Mouse (Mus musculus) gastrocnemius, postnatal 4 days (tissue): ENCODE measurements around the gene Vps26a. TPM values are rescaled to one million over a fixed set of nuclear protein-coding genes. Genes with fewer than 3 reads are reported as not detected.
"Not testable (repeated sequence)": the region's sequence is repeated elsewhere in the genome, so short reads cannot be mapped to it uniquely, and the experiment has no call there.

Experiments
- DNase-seq, 2 experiments: peaks; one replicate each; pipeline ENCODE4 v3.0.0; 2021 to 2022; ENCODE audit warnings: low spot score in 2 of 2, mixed read lengths in 2 of 2
- total RNA-seq, 2 experiments: library from RNA; stranded (reverse); gene quantifications; 2 replicates each; pipeline ENCODE4 v1.2.3; 2021

The Vps26a gene
- total RNA-seq, 2 experiments from 2014 or later: 30.4 to 32.8 TPM

- DNase-seq: no peak
Measured at GRCm38 (mm10) chr10:62501951-62502350, 15.3 kb upstream of the Vps26a start.

GRCm38 (mm10) chr10:62500916-62501615, 14.5 kb upstream of the Vps26a start:
- DNase-seq: no peak

DNA sequence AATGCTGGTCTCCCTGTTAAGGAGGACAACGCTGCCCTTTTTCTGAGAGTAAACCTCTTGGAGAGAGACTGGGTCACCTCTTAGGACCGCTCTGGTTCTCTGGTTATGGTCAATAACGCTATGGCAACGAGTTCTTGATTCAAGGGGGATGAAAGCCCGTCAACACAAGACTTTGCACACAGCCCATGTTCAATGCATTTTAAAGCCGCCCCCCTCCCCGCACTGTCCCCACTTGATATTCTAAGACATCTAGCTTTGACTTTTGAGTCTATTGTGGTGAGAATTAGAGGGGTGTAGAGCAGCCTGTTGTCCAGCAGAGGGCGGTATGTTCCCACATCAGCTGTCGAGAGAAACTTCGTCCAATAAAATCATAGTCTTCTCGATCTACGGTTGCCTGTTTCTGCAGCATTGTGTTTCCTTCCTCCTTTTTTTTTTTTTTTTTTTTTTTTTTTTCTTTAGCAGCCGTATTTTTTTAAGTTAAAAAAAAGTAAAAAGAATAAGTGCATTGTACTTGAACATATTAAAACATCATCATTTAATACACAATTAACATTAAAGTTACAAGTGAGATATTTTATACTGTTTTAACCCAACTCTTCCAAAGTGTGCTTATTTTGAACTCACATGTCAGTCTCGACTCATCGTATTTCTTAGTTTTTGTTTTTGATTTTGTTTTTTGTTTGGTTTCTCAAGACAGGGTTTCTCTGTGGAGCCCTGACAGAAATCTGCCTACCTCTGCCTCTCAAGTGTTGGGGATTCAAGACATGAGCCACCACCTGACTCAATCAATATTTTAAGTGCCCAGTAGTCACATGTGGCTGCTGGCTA, 13.7 kb upstream of the Vps26a start:
- DNase-seq: peak; percentile 23 to 28

- not testable (repeated sequence) for DNase-seq
Measured at GRCm38 (mm10) chr10:62491681-62492080, 5.1 kb upstream of the Vps26a start.

- peak in 1 of 2 experiments; percentile 26 for DNase-seq
Measured at GRCm38 (mm10) chr10:62488266-62488665, 1.7 kb upstream of the Vps26a start.

- DNase-seq: no peak
Measured at GRCm38 (mm10) chr10:62485878-62486582, 575 bp downstream of the Vps26a start.

- DNase-seq: no peak
Measured at GRCm38 (mm10) chr10:62481108-62481852, 5.3 kb downstream of the Vps26a start.

- DNase-seq: no peak
Measured at GRCm38 (mm10) chr10:62476980-62477379, 9.6 kb downstream of the Vps26a start.

GRCm38 (mm10) chr10:62474944-62475343, 11.7 kb downstream of the Vps26a start:
- no peak for DNase-seq

- DNase-seq: no peak
Measured at GRCm38 (mm10) chr10:62471105-62471504, 15.5 kb downstream of the Vps26a start.

GRCm38 (mm10) chr10:62469736-62470135, 16.9 kb downstream of the Vps26a start:
- no peak for DNase-seq

- DNase-seq: no peak
Measured at GRCm38 (mm10) chr10:62461321-62461720, 25.3 kb downstream of the Vps26a start.

DNA sequence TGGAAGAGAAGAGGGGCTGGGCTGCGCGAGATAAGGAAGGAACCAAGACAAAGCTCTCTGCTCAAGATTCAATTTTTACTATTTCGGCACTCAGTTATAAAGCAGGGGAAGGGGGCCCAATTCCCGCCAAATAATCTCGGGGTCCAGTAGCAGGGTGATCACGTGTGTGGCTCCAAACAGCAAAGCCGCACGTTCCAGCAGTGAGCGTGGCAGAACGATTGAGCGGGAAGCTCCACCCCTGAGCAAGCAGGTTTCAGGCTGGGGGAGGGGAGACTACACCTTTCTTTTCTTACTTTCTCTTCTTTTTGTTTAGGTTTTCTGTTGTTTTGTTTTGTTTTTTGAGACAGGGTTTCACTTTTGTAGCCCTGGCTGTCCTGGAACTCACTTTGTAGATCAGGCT, 34.6 kb downstream of the Vps26a start:
- not testable (repeated sequence) for DNase-seq

DNA sequence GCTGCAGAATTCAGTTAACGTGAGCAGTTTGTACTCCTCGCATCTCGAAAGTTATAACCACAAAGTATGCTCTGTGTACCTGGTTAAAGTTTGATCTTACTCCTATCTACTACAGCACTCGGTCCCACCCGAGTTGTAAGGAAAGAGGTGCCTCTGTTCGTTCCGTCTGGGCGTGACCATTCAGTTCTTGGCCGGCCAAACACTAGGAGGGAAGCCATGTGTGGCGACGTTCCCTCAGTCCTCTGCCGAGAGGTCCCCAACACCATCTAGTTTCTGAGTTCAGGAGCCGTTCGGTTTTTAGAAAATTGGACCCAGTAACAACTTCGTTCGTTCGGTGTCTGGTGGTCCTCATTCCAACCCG, 36.3 kb downstream of the Vps26a start:
- DNase-seq: no peak

DNA sequence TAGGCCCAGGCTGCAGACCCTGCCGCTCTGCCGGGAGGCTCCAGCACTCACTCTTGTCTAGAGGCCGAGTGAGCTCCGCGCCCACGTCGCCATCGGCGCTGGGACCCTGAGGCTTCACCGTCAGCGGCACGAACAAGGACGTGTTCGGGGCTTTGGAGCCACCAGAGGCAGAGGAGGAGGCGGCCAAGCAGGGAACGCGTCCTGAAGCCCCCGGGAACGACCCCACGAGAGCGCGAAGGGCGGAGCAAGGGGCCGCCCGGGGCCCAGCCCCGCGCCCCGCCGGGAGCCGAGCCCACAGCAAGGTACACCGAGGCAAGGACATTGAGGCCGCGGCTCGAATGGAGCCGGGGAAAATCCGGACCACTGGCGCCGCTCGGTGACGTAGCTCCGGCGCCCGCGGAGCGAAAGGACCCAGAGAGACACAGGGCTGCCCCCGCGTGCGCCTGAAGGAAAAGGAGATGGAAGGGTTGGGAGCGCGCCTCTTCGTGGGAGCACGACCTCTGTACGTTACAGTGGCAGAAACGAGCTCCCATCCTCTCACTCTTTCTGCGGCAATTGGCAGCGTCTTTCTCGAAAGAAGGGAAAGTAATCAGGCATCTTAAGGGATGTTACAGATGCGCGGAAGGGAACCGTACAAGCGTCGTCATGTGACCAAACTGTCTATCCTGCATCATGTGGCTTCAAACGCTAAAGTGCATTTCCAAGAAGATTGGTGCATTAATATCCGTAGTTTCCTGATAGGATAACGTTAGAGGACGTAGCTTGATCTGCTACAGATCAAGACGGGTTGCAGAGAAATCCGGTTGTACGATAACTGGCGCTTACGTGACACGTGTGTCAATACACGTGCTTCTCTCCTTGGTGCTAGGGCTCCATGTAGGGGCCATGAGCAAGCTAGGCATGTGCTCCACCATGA, 37.0 kb downstream of the Vps26a start, which contains the start of the genes 4930507D05Rik and Supv3l1:
4930507D05Rik (plus strand) TSS at position 126 of the 916 bp plus-strand sequence.
Supv3l1 (minus strand) TSS at position 375 of the 916 bp plus-strand sequence.
- peak; percentile 79 to 92 for DNase-seq

DNA sequence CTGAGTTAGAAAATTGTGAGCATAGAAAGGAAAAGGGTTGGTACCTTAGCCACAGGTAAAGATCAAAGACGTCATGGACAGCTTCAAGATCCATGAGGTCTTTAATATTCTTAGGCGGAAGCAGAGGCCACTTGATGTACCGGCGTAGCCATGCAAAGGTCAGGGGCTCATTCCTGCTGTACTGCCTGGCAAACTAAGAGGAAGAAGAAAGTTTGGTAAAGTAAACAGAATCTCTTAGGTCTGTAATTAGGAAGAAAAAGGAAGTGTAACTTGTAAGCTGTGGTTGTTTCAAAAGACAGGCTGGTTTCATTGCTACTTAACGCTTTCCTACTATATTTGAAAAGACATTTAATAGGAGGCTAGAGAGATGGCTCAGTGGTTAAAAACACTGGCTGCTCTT, 56.2 kb downstream of the Vps26a start:
- no peak for DNase-seq

- no peak for DNase-seq
Measured at GRCm38 (mm10) chr10:62425081-62425871, 61.3 kb downstream of the Vps26a start.

DNA sequence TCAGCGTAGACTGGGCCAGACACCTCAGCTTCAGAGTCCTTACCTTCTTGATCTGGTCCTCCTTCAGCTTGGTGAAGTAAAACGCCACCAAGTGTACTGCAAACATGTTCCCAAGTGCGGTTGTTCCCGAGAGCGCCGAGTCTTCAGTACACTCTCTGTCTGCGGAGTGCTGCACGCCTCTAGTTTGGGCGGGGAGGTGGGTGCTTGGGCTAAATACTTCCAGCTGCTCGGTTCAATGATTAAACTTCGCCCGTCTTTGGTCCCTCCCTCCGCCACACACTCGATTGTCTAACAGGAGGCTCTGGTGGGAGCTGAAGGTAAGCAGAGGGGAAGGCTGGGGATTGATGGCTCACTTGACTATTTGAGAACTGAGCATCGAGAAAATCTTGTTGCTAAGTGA, 64.3 kb downstream of the Vps26a start, which contains the start of gene Hkdc1:
Hkdc1 (minus strand) TSS at position 237 of the 400 bp plus-strand sequence.
- DNase-seq: no peak

DNA sequence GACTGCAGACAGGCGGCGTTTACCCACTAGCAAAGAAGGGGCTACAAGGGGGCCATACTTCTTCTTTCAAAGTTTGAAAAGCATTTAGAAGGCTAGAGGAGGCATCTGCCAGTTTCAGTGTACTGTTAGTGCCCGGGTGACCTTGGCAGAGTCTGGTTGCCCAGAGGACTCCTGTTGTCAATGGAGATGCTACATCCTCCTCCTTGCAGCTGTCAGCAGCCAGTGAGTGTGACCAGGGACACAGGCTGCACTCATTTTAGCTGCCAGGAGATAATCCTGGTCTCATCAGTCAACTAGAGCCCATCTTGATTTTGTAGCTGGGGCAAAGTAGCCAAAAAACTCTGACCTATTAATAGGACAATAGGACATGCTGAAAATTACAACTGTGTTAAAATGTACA, 65.5 kb downstream of the Vps26a start:
- no peak for DNase-seq
